Mouse (Mus musculus) heart, embryonic 11.5 days (tissue): Measurements from ENCODE around the gene Mex3a. TPM values are rescaled to one million over a fixed set of nuclear protein-coding genes. Genes with fewer than 3 reads are reported as not detected.

Source experiments
- ATAC-seq: fragments of 200-750 bp; cut with Nextera tagmentation; replicated peaks from 2 replicates; pipeline ENCODE4 v1.8.0; 2017; ENCODE audit warnings: moderate library complexity; ENCODE audit not compliant: insufficient number of reproducible peaks, low FRiP score, low TSS enrichment
- H3K27ac ChIP-seq: fragments of 300-500 bp; sonication (generic); 2 replicates; pipeline ENCODE4 v1.5.1; 2014; ENCODE audit warnings: mild to moderate bottlenecking, low read depth, low read length
- H3K27me3 ChIP-seq: fragments of 300-500 bp; sonication (generic); 2 replicates; pipeline ENCODE4 v1.6.1; 2014; ENCODE audit warnings: mild to moderate bottlenecking, low read length, mixed read lengths; ENCODE audit not compliant: control insufficient read depth, insufficient read depth
- H3K36me3 ChIP-seq: fragments of 300-500 bp; sonication (generic); 2 replicates; pipeline ENCODE4 v1.6.1; 2014; ENCODE audit warnings: mild to moderate bottlenecking, low read length, moderate library complexity, mixed read lengths; ENCODE audit not compliant: control insufficient read depth, insufficient read depth
- H3K4me1 ChIP-seq: fragments of 300-500 bp; sonication (generic); 2 replicates; pipeline ENCODE4 v1.6.1; 2014; ENCODE audit warnings: low read length; ENCODE audit not compliant: control insufficient read depth, insufficient read depth
- H3K4me2 ChIP-seq: fragments of 300-500 bp; sonication (generic); 2 replicates; pipeline ENCODE4 v1.6.1; 2014; ENCODE audit warnings: mild to moderate bottlenecking, moderate library complexity
- H3K4me3 ChIP-seq: fragments of 300-500 bp; sonication (generic); 2 replicates; pipeline ENCODE4 v1.5.1; 2014; ENCODE audit warnings: low read depth, low read length
- H3K9ac ChIP-seq: fragments of 300-500 bp; sonication (generic); 2 replicates; pipeline ENCODE4 v1.6.1; 2014; ENCODE audit warnings: mild to moderate bottlenecking, low read depth, low read length, moderate library complexity
- H3K9me3 ChIP-seq: fragments of 300-500 bp; sonication (generic); replicated peaks from 2 replicates; pipeline ENCODE4 v1.6.1; 2016; ENCODE audit warnings: low read length; ENCODE audit not compliant: control insufficient read depth
- WGBS: fragments of 180-500 bp; shearing (Covaris S2); extraction: QIAGEN DNeasy Blood & Tissue Kit; methylation state at CpG from one replicate; pipeline ENCODE4 v1.1.7; 2014; ENCODE audit not compliant: insufficient replicate concordance; 5-methylcytosine and 5-hydroxymethylcytosine counted together
- polyA plus RNA-seq: library from polyadenylated mRNA; unstranded; fragments of >200 nt; fragmentation: Nextera tagmentation; extraction: Ambion mirVana; gene quantifications from 2 replicates; pipeline ENCODE4 v1.2.1, GENCODE M21; 2014

Mex3a gene
- 16.5 and 16.9 TPM in 2 replicates for polyA plus RNA-seq

DNA sequence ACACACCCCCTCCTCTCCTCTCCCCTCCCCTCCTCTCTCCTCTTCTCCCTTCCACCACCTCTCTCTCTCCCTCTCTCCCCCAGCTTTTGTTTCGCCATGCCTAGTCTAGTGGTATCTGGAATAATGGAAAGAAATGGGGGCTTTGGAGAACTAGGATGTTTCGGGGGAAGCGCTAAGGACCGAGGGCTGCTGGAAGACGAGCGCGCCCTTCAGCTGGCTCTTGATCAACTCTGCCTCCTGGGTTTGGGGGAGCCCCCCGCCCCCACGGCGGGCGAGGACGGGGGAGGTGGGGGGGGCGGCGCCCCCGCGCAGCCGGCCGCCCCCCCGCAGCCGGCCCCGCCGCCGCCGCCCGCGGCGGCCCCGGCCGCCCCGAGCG is at the start of gene Mex3a:
TSS of gene Mex3a (plus strand) at position 97 of the 376 bp plus-strand sequence.
- Histone ChIP-seq H3K36me3 (peaks cover 6% of the 10 kb centered on the region), H3K27ac (peak within 1 kb of the TSS; percentile 95), H3K4me2 (peak within 1 kb of the TSS; percentile 85), H3K9me3 (no peaks in the 10 kb centered on the region), H3K27me3 (no peaks in the 10 kb centered on the region), H3K9ac (peak within 1 kb of the TSS; percentile 98), H3K4me3 (peak within 1 kb of the TSS; percentile 70), H3K4me1 (peaks cover 71% of the 10 kb centered on the region)
- under 1% methylated on average over 16 of the region's 31 CpGs for WGBS
- no peak for ATAC-seq

DNA sequence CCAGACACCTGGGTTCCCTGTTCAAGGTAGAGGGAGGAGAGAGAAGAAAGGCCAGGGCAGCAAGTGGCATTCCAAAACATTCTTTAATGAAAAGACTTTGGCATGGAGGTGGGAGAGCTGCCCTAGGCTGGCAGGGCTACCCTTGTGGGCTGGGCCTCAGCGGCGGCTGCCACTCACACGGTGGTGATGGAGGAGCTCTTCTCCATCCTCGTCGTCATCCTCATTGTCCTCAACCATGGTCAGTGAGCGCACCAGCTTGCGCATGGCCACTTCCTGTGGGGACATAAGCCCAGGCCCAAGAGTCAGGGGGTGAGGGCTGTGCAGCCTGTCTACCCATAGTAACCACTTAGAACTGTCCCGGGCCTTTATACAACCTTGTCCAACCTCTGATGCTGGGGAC is 49.1 kb upstream of the Mex3a start:
- peaks cover 52% of the 10 kb centered on the region for H3K27me3 ChIP-seq
- H3K36me3 ChIP-seq, result peaks cover 8% of the 10 kb centered on the region; the same call in 1 of the 2 replicates
- H3K9me3 ChIP-seq, result no peaks in the 10 kb centered on the region
- 72% methylated on average over 8 of the region's 8 CpGs for WGBS
- H3K27ac ChIP-seq, result no peak overlapping the region
- peaks cover 7% of the 10 kb centered on the region; the same call in 1 of the 2 replicates for H3K4me1 ChIP-seq
- H3K4me2 ChIP-seq, result no peak overlapping the region
- ATAC-seq, result no peak
- H3K9ac ChIP-seq, result no peak overlapping the region
- no peak overlapping the region for H3K4me3 ChIP-seq

DNA sequence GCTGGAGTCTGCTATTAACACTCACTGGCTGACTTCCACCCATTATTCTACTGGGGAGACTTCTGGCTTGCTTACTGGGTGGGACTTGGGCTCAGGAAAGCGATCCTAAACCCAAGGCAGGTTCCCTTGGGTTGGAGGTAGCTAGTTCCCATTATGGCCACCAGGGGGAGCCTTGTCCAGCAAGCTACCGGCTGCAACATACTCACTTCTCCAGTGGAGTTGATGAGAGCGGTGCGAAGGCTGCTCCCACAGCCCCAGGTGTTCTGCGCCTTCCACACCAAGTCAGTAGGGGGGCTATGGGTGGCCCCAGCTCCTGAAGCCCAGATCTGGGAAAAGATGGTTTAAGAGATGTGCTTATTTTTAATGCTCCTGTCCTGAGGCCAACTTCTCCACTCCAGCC is 48.6 kb upstream of the Mex3a start:
- peaks cover 9% of the 10 kb centered on the region for H3K4me1 ChIP-seq
- H3K27me3 ChIP-seq, result peaks cover 52% of the 10 kb centered on the region
- H3K36me3 ChIP-seq, result peaks cover 8% of the 10 kb centered on the region; the same call in 1 of the 2 replicates
- H3K9me3 ChIP-seq, result no peaks in the 10 kb centered on the region
- no peak overlapping the region for H3K27ac ChIP-seq
- WGBS, result 10% methylated on average over 5 of the region's 5 CpGs
- no peak overlapping the region for H3K9ac ChIP-seq
- no peak for ATAC-seq
- H3K4me3 ChIP-seq, result no peak overlapping the region
- no peak overlapping the region for H3K4me2 ChIP-seq

DNA sequence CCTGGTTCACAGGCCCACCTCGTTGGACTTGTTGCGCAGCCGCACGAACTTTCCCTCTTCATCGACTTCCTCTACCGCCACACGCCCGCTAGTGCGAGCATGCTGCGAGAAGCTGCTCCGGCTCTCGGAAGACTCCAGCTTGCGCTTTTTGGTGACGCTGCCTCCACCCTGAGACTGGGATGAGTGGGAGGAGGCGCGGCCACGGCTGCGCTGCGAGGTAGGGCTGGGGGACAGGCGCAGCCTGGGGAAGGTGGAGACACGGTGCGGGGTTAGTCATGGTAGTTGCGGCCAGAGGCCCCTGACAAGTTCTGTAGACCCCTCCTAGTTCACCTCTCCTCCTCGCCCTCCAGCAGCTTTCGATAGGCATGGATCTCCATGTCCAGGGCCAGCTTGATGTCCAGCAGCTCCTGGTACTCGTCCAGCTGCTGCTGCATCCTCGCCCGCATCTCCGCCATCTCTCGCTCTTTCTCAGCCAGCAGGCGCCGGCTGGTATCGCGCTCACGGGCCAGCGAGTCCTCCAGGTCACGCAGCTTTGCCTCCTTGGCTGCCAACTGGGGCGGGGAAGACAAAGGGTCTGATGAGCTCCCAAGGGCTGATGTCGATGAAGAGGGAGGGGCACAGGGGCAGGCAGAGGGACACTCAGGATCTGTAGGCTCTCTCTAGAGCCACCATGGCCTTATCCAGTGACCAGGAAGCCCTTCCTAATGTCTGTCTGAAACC is 47.4 kb upstream of the Mex3a start:
- ATAC-seq, result no peak
- peaks cover 8% of the 10 kb centered on the region; the same call in 1 of the 2 replicates for H3K36me3 ChIP-seq
- WGBS, result 16% methylated on average over 39 of the region's 39 CpGs
- peak overlapping the region; percentile 44; the same call in 1 of the 2 replicates for H3K9ac ChIP-seq
- peaks cover 19% of the 10 kb centered on the region for H3K4me1 ChIP-seq
- H3K4me3 ChIP-seq, result peak overlapping the region; percentile 29; the same call in 1 of the 2 replicates
- no peaks in the 10 kb centered on the region for H3K9me3 ChIP-seq
- peaks cover 52% of the 10 kb centered on the region for H3K27me3 ChIP-seq
- H3K4me2 ChIP-seq, result peak overlapping the region; percentile 55
- no peak overlapping the region for H3K27ac ChIP-seq

DNA sequence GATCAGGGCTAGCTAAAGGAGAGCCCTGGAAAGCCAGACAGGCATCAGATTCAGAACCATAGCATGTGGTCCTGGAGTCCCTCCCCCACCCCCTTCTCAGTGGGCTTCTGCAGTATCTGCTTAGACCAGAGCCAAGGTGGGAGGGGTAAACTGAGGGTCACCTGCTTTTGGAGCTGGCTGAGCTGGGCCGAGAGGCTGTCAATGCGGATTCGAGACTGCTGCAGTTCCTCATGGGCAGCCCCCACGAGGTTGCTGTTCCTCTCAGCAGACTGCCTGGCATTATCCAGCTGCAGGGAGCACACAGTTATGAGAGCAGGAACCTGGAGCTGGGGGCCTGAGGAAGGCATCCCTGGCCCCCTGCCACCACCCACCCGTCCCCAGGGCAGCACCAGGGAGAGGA is 46.2 kb upstream of the Mex3a start:
- peaks cover 48% of the 10 kb centered on the region for H3K27me3 ChIP-seq
- no peak overlapping the region for H3K9ac ChIP-seq
- no peak overlapping the region for H3K4me2 ChIP-seq
- no peak overlapping the region for H3K27ac ChIP-seq
- peaks cover 8% of the 10 kb centered on the region; the same call in 1 of the 2 replicates for H3K36me3 ChIP-seq
- H3K4me1 ChIP-seq, result peaks cover 32% of the 10 kb centered on the region
- ATAC-seq, result no peak
- H3K4me3 ChIP-seq, result no peak overlapping the region
- 74% methylated on average over 5 of the region's 5 CpGs for WGBS
- no peaks in the 10 kb centered on the region for H3K9me3 ChIP-seq

DNA sequence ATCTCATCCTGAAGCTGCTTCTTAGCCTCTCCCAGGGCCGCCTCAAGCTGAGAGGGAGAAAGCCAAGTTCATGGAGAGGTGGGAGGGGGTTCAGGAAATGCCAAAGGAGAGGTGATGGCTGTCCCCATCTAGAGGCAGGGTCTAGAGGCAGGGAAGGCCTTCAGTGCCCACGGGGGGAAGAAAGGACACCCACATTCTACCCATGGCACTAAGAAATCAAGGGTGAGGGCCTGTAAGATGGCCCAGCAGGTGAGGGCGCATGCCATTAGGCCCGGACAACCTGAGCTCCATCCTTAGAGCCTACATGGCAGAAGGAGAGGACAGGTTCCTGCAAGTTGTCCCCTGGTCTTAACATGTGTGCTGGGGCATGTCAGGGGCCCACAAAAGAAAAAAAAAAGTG is 45.3 kb upstream of the Mex3a start:
- Histone ChIP-seq H3K9ac (no peak overlapping the region), H3K27ac (no peak overlapping the region), H3K9me3 (no peaks in the 10 kb centered on the region), H3K27me3 (peaks cover 47% of the 10 kb centered on the region), H3K4me1 (peaks cover 36% of the 10 kb centered on the region), H3K4me2 (no peak overlapping the region), H3K36me3 (peaks cover 8% of the 10 kb centered on the region; the same call in 1 of the 2 replicates), H3K4me3 (no peak overlapping the region)
- no peak for ATAC-seq
- 72% methylated on average over 4 of the region's 4 CpGs for WGBS

DNA sequence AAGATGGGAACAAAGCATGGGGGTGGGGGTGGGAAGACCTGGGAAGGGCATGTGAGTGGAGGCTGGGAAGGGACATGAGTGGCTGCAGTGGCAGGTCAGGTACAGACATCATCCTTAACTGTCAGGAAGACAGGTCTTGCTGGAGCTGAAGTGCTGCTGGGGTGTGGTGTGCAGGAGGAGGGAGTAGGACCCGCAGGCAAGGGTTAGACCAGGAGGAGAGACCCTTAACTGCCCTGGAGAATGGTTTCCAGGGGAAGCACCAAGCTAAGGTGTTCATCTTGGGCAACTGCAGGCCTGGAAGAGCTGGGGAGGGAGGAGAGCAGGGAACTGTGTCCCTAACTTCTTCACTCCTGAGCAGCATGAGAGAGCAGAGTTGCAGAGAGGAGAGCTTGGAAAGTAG is 44.8 kb upstream of the Mex3a start:
- Histone ChIP-seq H3K27ac (no peak overlapping the region), H3K4me1 (peaks cover 38% of the 10 kb centered on the region), H3K4me2 (no peak overlapping the region), H3K4me3 (no peak overlapping the region), H3K9me3 (no peaks in the 10 kb centered on the region), H3K36me3 (peaks cover 8% of the 10 kb centered on the region; the same call in 1 of the 2 replicates), H3K27me3 (peaks cover 42% of the 10 kb centered on the region), H3K9ac (no peak overlapping the region)
- 82% methylated on average over 1 of the region's 1 CpGs for WGBS
- no peak for ATAC-seq

DNA sequence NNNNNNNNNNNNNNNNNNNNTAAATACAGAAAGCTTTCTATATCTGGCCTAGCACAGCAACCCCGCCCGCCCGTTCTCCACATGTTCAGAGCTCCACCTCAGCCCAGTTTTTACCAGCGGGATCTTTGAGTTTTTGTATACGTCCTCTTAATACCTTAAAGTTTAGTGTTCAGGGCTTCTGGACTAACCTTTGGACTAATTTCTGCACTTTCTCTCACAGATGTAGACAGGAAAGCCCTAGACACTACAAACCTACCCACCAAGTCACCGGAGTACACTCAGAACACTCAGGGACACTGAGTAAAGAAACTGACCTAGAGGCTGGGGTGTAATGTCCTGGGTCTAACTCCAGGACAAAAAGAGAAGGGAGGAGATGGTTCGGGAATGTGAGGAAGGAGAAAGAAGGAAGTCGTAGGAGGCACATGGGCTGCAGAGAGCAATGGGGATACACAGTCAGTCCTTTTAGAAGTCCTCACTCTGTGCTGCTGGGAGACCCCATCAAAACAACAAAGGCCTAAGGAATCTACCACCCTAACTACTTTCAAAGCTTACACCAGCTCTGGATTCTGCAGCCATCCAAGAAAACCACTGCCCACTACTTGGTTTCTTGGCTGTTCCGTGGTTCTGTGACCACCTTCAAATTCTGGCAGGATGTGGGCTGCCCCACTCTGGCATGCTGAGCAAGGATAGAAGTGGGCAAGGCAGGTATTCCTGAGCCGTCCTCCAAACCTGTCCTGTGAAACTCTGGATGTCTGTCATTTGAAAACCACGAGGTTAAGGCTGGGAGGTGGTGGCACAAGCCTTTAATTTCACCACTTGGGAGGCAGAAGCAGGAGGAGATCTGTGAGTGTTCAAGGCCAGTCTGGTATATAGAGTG is 38.3 kb upstream of the Mex3a start:
- Histone ChIP-seq H3K4me1 (peaks cover 69% of the 10 kb centered on the region), H3K9ac (peak overlapping the region; percentile 71; the same call in 1 of the 2 replicates), H3K9me3 (no peaks in the 10 kb centered on the region), H3K36me3 (no peaks in the 10 kb centered on the region), H3K4me2 (peak overlapping the region; percentile 73), H3K27ac (peak overlapping the region; percentile 96), H3K27me3 (no peaks in the 10 kb centered on the region), H3K4me3 (no peak overlapping the region)
- no peak for ATAC-seq
- WGBS, result 71% methylated on average over 11 of the region's 11 CpGs
